Mouse (Mus musculus) C2C12 (cell line): ENCODE results near the gene Rnf220. TPM values are rescaled to one million over a fixed set of nuclear protein-coding genes. Genes with fewer than 3 reads are reported as not detected.
A peak's percentile ranks its signal among the peaks of the same experiment; 100 is the strongest.

Source experiments
- H3K27me3 ChIP-seq: one replicate; pipeline ENCODE4 v1.6.1; 2011; ENCODE audit not compliant: control insufficient read depth, insufficient read depth, insufficient read length
- H3K36me3 ChIP-seq: one replicate; pipeline ENCODE4 v1.6.1; 2011; ENCODE audit not compliant: control insufficient read depth, insufficient read depth
- H3K4me3 ChIP-seq: one replicate; pipeline ENCODE4 v1.5.1; 2011; ENCODE audit warnings: mild to moderate bottlenecking, control low read depth; ENCODE audit not compliant: poor library complexity, insufficient read depth, severe bottlenecking
- H3K79me2 ChIP-seq: one replicate; pipeline ENCODE4 v1.6.1; 2011; ENCODE audit not compliant: control insufficient read depth, insufficient read depth
- H3K79me3 ChIP-seq: one replicate; pipeline ENCODE4 v1.6.1; 2011; ENCODE audit warnings: low read depth, control low read depth
- H3ac ChIP-seq: one replicate; pipeline ENCODE3; 2011; ENCODE audit warnings: low read depth; ENCODE audit not compliant: control insufficient read depth, insufficient read length
- CEBPB ChIP-seq: IDR thresholded peaks from one replicate; pipeline ENCODE4 v1.6.1; 2011; ENCODE audit warnings: low read depth, mild to moderate bottlenecking, control low read depth, moderate library complexity
- CTCF ChIP-seq: IDR thresholded peaks from one replicate; pipeline ENCODE4 v1.5.1; 2011; ENCODE audit not compliant: control insufficient read depth, insufficient read depth, insufficient read length
- FOSL1 ChIP-seq: IDR thresholded peaks from one replicate; pipeline ENCODE4 v1.8.0; 2011; ENCODE audit warnings: mild to moderate bottlenecking, low read length; ENCODE audit not compliant: poor library complexity, insufficient read depth, severe bottlenecking
- MAX ChIP-seq: IDR thresholded peaks from one replicate; pipeline ENCODE4 v1.6.1; 2011; ENCODE audit warnings: mild to moderate bottlenecking, control low read depth
- MYOD1 ChIP-seq: IDR thresholded peaks from one replicate; pipeline ENCODE4 v1.6.1; 2011; ENCODE audit warnings: low read depth; ENCODE audit not compliant: control insufficient read depth, insufficient read length
- MYOG ChIP-seq: IDR thresholded peaks from one replicate; pipeline ENCODE4 v1.6.1; 2011; ENCODE audit not compliant: control insufficient read depth, insufficient read length; ENCODE audit errors: extremely low read depth
- USF1 ChIP-seq: IDR thresholded peaks from one replicate; pipeline ENCODE4 v1.6.1; 2011; ENCODE audit warnings: low read depth, mild to moderate bottlenecking, control low read depth, moderate library complexity
- polyA plus RNA-seq: library from polyadenylated mRNA; unstranded; fragments of >200 nt; fragmentation: generic; extraction: Trizol; gene quantifications from one replicate; pipeline ENCODE4 v1.2.1, GENCODE M21; 2012; ENCODE audit warnings: missing spikeins

The Rnf220 gene
- polyA plus RNA-seq, 1 experiment: 61.2 TPM

- H3K4me3 ChIP-seq: no peak overlapping the region
- no peak overlapping the region for H3ac ChIP-seq
- TF ChIP-seq MAX (no peak), USF1 (no peak), FOSL1 (no peak), CEBPB (no peak), MYOD1 (no peak), CTCF (no peak), MYOG (no peak)
Measured at GRCm38 (mm10) chr4:117254672-117255071, 242.2 kb downstream of the Rnf220 start.

DNA sequence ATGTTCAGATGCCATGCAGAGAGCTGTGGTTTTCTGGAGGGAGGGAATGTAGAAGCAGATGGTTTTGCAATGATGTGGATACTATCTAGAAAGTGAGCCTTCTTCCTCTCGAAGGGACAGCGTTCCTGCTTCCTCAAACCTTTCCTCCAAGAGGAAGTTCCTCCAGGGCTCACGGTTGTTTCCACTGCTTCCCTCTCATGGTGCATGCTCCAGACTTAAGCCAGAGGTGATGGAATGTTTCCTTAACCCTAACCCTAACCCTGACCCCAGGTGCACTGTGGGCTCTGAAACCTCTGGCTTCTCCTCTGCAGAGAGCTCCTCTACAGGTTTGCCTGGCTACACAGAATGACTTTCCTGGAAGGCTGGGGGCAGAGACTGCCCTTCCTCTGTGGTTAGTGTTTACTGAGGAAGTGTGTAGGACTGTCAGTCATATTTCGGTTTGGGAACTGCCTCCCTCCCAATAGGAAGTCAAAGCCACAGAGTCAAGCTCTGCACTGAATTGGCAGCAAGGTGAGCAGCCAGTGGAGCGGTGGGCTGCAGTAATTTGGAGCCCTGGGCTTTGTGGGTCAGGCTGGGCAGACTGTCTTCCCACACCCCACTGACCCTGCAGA is 242.7 kb downstream of the Rnf220 start:
- no peak overlapping the region for H3K4me3 ChIP-seq
- no peaks in the 10 kb centered on the region for H3K79me2 ChIP-seq
- no peaks in the 10 kb centered on the region for H3K79me3 ChIP-seq
- H3K36me3 ChIP-seq: no peaks in the 10 kb centered on the region
- TF ChIP-seq FOSL1 (no peak), CTCF (no peak), USF1 (no peak), MYOG (no peak), CEBPB (no peak), MYOD1 (no peak), MAX (no peak)
- H3K27me3 ChIP-seq: no peaks in the 10 kb centered on the region
- H3ac ChIP-seq: no peak overlapping the region

More at GRCm38 (mm10) chr4:117254672-117255071, 242.2 kb downstream of the Rnf220 start:
- no peaks in the 10 kb centered on the region for H3K79me2 ChIP-seq
- H3K36me3 ChIP-seq: no peaks in the 10 kb centered on the region
- no peaks in the 10 kb centered on the region for H3K79me3 ChIP-seq
- H3K27me3 ChIP-seq: no peaks in the 10 kb centered on the region

DNA sequence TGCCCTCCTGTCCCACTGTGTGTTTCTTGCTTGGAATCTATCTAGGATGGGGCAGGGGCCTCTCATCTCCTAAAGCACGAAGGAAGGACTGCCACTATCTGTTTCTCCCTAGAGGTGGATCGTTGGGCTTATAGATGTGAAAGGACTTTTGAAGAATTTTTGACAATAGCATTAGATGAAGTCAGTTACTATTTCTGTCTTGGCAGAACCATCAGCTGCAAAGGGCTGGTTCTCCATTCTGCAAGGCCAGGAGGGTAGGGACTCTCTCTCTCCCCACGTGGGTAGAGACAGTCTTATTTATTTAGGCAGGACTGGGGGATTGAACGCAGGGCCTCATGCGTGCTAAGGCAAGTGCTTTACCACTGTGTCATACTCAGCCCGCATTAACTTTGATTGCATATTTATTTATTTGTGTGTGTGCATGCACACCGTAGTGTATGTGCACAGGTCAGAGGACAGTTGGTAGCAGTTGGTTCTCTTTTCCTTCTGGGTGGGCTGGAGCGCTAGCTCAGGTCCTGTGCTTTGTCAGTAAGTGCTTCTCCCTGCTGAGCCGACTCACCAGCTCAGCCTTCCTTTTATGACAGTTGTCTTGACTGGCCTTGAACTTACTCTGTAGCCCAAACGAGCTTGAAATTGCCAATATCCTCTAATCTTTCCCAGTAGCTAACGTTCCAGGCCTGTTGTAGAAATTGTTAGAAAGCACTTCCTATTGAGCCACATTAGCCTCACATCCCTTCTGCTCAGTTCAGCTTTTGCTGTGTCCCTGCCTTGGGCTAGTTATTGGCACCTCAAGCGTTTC is 243.4 kb downstream of the Rnf220 start:
- Histone ChIP-seq H3K79me2 (no peaks in the 10 kb centered on the region), H3K4me3 (no peak overlapping the region), H3K36me3 (no peaks in the 10 kb centered on the region), H3K27me3 (no peaks in the 10 kb centered on the region), H3K79me3 (no peaks in the 10 kb centered on the region), H3ac (no peak overlapping the region)
- TF ChIP-seq USF1 (no peak), FOSL1 (no peak), MYOG (no peak), MYOD1 (no peak), MAX (no peak), CTCF (no peak), CEBPB (no peak)

GRCm38 (mm10) chr4:117252755-117253154 is 244.1 kb downstream of the Rnf220 start:
- TF ChIP-seq MYOG: no peak
- TF ChIP-seq CTCF: no peak
- no peak for TF ChIP-seq CEBPB
- TF ChIP-seq FOSL1: no peak
- TF ChIP-seq MAX: no peak
- TF ChIP-seq MYOD1: no peak
- TF ChIP-seq USF1: no peak
- no peaks in the 10 kb centered on the region for H3K79me2 ChIP-seq
- H3K4me3 ChIP-seq: no peak overlapping the region
- peaks cover 4% of the 10 kb centered on the region for H3K27me3 ChIP-seq
- no peaks in the 10 kb centered on the region for H3K79me3 ChIP-seq
- H3ac ChIP-seq: no peak overlapping the region
- H3K36me3 ChIP-seq: no peaks in the 10 kb centered on the region

DNA sequence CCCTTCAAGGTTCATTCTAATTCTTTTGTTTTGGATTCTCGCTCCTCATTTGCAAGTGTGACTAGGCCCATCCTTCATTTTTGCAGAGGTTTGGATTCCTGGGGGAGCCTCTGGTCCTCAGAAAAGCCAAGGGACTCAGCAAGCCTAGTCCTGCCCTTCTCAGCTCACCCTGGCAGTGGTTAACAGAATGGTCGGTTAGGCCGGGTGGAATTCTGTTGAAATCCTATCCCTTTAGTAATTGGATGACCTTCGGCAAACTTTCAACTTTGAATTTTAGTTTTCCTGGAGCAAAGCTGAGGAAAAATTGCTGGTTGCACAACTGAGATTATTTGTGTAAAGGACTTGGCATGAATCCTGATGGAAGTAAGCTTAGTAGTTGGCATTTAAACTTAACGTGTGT is 244.5 kb downstream of the Rnf220 start:
- Histone ChIP-seq H3K27me3 (peaks cover 4% of the 10 kb centered on the region), H3K79me2 (no peaks in the 10 kb centered on the region), H3K36me3 (no peaks in the 10 kb centered on the region), H3K4me3 (peak overlapping the region; percentile 49), H3K79me3 (no peaks in the 10 kb centered on the region), H3ac (peak overlapping the region; percentile 14)
- TF ChIP-seq USF1 (no peak), MAX (no peak), MYOD1 (no peak), FOSL1 (no peak), CEBPB (no peak), MYOG (no peak), CTCF (no peak)
